Mouse (Mus musculus): ENCODE measurements around the gene Mpdz.

- TF ChIP-seq E2F4 (IDR thresholded peaks at IDR 0.05; ENCODE audit: insufficient read depth) (no peak), POLR2A (IDR thresholded peaks at IDR 0.05; ENCODE audit: insufficient read length, low read depth) (no peak), MAX (IDR thresholded peaks at IDR 0.05; ENCODE audit: low read depth) (no peak), POLR2AphosphoS2 (IDR thresholded peaks at IDR 0.05; ENCODE audit: insufficient read length, low read depth) (no peak)
Measured at GRCm38 (mm10) chr4:81283081-81283480, 159.5 kb downstream of the Mpdz start.

Measured in myocyte (in vitro differentiated cells).